Mouse (Mus musculus): Measurements from ENCODE around the gene Tnpo1. TPM values are rescaled to one million over a fixed set of nuclear protein-coding genes. Genes with fewer than 3 reads are reported as not detected.

Tnpo1 gene
- polyA plus RNA-seq (2014; fragmentation: Nextera tagmentation; extraction: Ambion mirVana) = 74.6 and 75.1 TPM in 2 replicates

DNA sequence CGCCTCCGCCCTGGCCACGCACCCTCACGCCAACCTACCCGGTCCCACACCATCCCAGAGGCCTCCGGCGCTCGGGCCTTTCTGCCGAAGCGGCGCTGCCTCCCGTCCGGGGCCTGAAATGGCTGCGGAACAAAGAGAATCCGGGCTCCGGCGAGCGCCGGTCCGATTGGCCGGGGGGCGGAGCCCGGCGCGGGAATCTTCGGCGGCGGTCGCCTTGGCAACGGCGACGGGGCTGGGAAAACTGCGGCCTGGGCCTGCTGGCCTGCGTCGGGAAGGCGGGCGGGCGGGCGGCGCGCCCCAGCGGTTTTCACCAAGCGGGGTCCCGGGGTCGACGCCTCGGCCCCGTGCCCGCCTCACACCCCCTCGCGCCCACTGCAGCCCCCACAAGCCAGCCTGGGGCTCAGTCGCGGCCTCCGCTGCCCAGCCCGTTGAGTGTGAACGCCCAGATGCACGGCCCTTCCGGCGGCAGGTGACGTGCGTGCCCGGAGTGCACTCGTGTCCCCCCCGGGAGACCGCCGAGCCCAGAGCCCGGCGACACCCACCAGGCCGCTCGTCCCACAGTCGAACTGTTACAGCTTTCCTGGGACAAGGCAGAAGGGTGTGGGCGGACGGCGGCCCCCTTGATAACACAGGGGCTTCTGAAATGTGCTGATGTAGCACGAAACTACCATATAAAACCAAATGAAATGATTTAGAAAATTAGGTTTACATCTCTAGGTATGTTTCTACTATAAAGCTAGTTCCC, at the start of gene Tnpo1:
Gene Tnpo1, minus strand, starts transcription at position 172 of the 745 bp plus-strand sequence.
- peak within 1 kb of the TSS; percentile 99 for H3K27ac ChIP-seq (ENCODE audit: low read length)
- H3K27me3 ChIP-seq (ENCODE audit: control insufficient read depth, insufficient read depth, low read length) = no peaks in the 10 kb centered on the region
- H3K9ac ChIP-seq (replicated peaks; ENCODE audit: low read depth, low read length) = peak within 1 kb of the TSS; percentile 100
- WGBS = under 1% methylated on average over 59 of the region's 75 CpGs
- peak within 1 kb of the TSS; percentile 100 for H3K4me3 ChIP-seq (ENCODE audit: low read depth, low read length)
- H3K4me2 ChIP-seq (replicated peaks; ENCODE audit: low read depth, low read length) = peak within 1 kb of the TSS; percentile 89
- H3K9me3 ChIP-seq (ENCODE audit: control insufficient read depth, low read depth, low read length) = no peaks in the 10 kb centered on the region
- H3K4me1 ChIP-seq (ENCODE audit: control insufficient read depth, insufficient read depth, low read length) = 0 out of 2 replicates have a peak, but pooled peaks cover 6% of the 10 kb centered on the region
- peak; percentile 94 for ATAC-seq (ENCODE audit: insufficient number of reproducible peaks, insufficient read depth, low FRiP score, low read depth)
- H3K36me3 ChIP-seq (ENCODE audit: control insufficient read depth, insufficient read depth, low read length) = no peaks in the 10 kb centered on the region; the same call in 1 of the 2 replicates

- Histone ChIP-seq H3K9me3 (ENCODE audit: control insufficient read depth, low read depth, low read length) (no peaks in the 10 kb centered on the region), H3K36me3 (ENCODE audit: control insufficient read depth, insufficient read depth, low read length) (no peaks in the 10 kb centered on the region), H3K4me1 (ENCODE audit: control insufficient read depth, insufficient read depth, low read length) (no peaks in the 10 kb centered on the region), H3K4me3 (ENCODE audit: low read depth, low read length) (no peak overlapping the region), H3K4me2 (replicated peaks; ENCODE audit: low read depth, low read length) (no peak overlapping the region), H3K27me3 (ENCODE audit: control insufficient read depth, insufficient read depth, low read length) (no peaks in the 10 kb centered on the region), H3K9ac (replicated peaks; ENCODE audit: low read depth, low read length) (no peak overlapping the region), H3K27ac (ENCODE audit: low read length) (no peak overlapping the region)
- 71% methylated on average over 3 of the region's 3 CpGs for WGBS
- ATAC-seq (ENCODE audit: insufficient number of reproducible peaks, insufficient read depth, low FRiP score, low read depth) = no peak
Measured at GRCm38 (mm10) chr13:98972090-98972489, 45.9 kb upstream of the Tnpo1 start.

GRCm38 (mm10) chr13:98971641-98972040, 45.5 kb upstream of the Tnpo1 start:
- H3K27ac ChIP-seq (ENCODE audit: low read length) = no peak overlapping the region
- no peak for ATAC-seq (ENCODE audit: insufficient number of reproducible peaks, insufficient read depth, low FRiP score, low read depth)
- no peak overlapping the region for H3K4me3 ChIP-seq (ENCODE audit: low read depth, low read length)
- H3K4me2 ChIP-seq (replicated peaks; ENCODE audit: low read depth, low read length) = no peak overlapping the region
- no peaks in the 10 kb centered on the region for H3K27me3 ChIP-seq (ENCODE audit: control insufficient read depth, insufficient read depth, low read length)
- H3K4me1 ChIP-seq (ENCODE audit: control insufficient read depth, insufficient read depth, low read length) = no peaks in the 10 kb centered on the region
- no peaks in the 10 kb centered on the region for H3K9me3 ChIP-seq (ENCODE audit: control insufficient read depth, low read depth, low read length)
- no peak overlapping the region for H3K9ac ChIP-seq (replicated peaks; ENCODE audit: low read depth, low read length)
- H3K36me3 ChIP-seq (ENCODE audit: control insufficient read depth, insufficient read depth, low read length) = no peaks in the 10 kb centered on the region
- WGBS = 48% methylated on average over 5 of the region's 5 CpGs

GRCm38 (mm10) chr13:98968517-98968916, 42.3 kb upstream of the Tnpo1 start:
- no peak overlapping the region for H3K4me2 ChIP-seq (replicated peaks; ENCODE audit: low read depth, low read length)
- no peaks in the 10 kb centered on the region for H3K36me3 ChIP-seq (ENCODE audit: control insufficient read depth, insufficient read depth, low read length)
- H3K4me1 ChIP-seq (ENCODE audit: control insufficient read depth, insufficient read depth, low read length) = no peaks in the 10 kb centered on the region
- ATAC-seq (ENCODE audit: insufficient number of reproducible peaks, insufficient read depth, low FRiP score, low read depth) = no peak
- H3K9me3 ChIP-seq (ENCODE audit: control insufficient read depth, low read depth, low read length) = no peaks in the 10 kb centered on the region
- no peak overlapping the region for H3K27ac ChIP-seq (ENCODE audit: low read length)
- H3K27me3 ChIP-seq (ENCODE audit: control insufficient read depth, insufficient read depth, low read length) = no peaks in the 10 kb centered on the region
- 63% methylated on average over 4 of the region's 4 CpGs for WGBS
- H3K9ac ChIP-seq (replicated peaks; ENCODE audit: low read depth, low read length) = no peak overlapping the region
- no peak overlapping the region for H3K4me3 ChIP-seq (ENCODE audit: low read depth, low read length)

DNA sequence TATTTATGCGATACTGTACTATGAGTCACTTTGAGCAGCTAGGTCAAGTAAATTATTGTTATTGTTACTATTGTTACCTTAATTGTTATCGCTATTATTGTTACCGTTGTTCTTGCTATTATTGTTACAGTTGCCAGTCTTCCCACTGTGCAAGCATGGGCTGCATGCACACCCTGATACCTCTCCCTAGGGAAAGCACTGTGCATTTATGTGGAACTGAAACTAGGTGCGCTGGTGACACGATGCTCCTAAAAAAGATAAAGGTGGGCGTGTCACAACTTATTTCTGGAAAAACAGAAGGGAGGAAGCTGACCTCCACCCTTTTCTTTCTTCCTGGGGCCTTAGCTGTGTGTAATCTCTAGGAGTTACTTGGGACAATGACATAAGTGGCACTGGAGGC, 41.8 kb upstream of the Tnpo1 start:
- H3K4me2 ChIP-seq (replicated peaks; ENCODE audit: low read depth, low read length) = no peak overlapping the region
- no peaks in the 10 kb centered on the region for H3K9me3 ChIP-seq (ENCODE audit: control insufficient read depth, low read depth, low read length)
- no peak overlapping the region for H3K9ac ChIP-seq (replicated peaks; ENCODE audit: low read depth, low read length)
- H3K4me1 ChIP-seq (ENCODE audit: control insufficient read depth, insufficient read depth, low read length) = no peaks in the 10 kb centered on the region
- H3K4me3 ChIP-seq (ENCODE audit: low read depth, low read length) = no peak overlapping the region
- no peaks in the 10 kb centered on the region for H3K27me3 ChIP-seq (ENCODE audit: control insufficient read depth, insufficient read depth, low read length)
- WGBS = 83% methylated on average over 6 of the region's 6 CpGs
- H3K27ac ChIP-seq (ENCODE audit: low read length) = no peak overlapping the region
- H3K36me3 ChIP-seq (ENCODE audit: control insufficient read depth, insufficient read depth, low read length) = no peaks in the 10 kb centered on the region
- ATAC-seq (ENCODE audit: insufficient number of reproducible peaks, insufficient read depth, low FRiP score, low read depth) = no peak

- no peaks in the 10 kb centered on the region for H3K27me3 ChIP-seq (ENCODE audit: control insufficient read depth, insufficient read depth, low read length)
- H3K9ac ChIP-seq (replicated peaks; ENCODE audit: low read depth, low read length) = no peak overlapping the region
- H3K27ac ChIP-seq (ENCODE audit: low read length) = no peak overlapping the region
- no peak overlapping the region for H3K4me3 ChIP-seq (ENCODE audit: low read depth, low read length)
- no peak overlapping the region for H3K4me2 ChIP-seq (replicated peaks; ENCODE audit: low read depth, low read length)
- H3K4me1 ChIP-seq (ENCODE audit: control insufficient read depth, insufficient read depth, low read length) = no peaks in the 10 kb centered on the region
- no peaks in the 10 kb centered on the region for H3K9me3 ChIP-seq (ENCODE audit: control insufficient read depth, low read depth, low read length)
- 89% methylated on average over 5 of the region's 5 CpGs for WGBS
- no peaks in the 10 kb centered on the region for H3K36me3 ChIP-seq (ENCODE audit: control insufficient read depth, insufficient read depth, low read length)
- ATAC-seq (ENCODE audit: insufficient number of reproducible peaks, insufficient read depth, low FRiP score, low read depth) = no peak
Measured at GRCm38 (mm10) chr13:98966583-98966982, 40.4 kb upstream of the Tnpo1 start.

DNA sequence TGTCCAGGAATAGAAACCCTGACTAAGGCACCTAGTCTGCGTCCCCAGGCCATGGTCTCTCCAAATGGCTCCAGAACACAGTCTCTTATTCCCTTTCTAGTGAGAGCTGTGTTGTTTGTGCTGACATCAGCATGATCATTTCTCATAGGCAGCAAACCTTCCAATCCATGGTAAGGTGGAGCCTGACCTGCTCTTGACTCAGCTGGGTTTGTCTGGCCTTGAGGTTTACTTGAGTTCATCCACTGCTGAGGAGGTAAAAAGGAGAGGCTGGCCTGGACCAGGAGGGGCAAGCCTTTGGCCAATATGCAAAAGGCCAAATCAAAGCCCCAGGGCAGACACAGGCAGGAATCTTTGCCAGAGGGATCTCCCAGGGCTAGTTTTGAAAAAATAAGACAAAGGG, 37.4 kb upstream of the Tnpo1 start:
- H3K36me3 ChIP-seq (ENCODE audit: control insufficient read depth, insufficient read depth, low read length) = no peaks in the 10 kb centered on the region
- no peak overlapping the region for H3K4me2 ChIP-seq (replicated peaks; ENCODE audit: low read depth, low read length)
- no peaks in the 10 kb centered on the region for H3K9me3 ChIP-seq (ENCODE audit: control insufficient read depth, low read depth, low read length)
- H3K27me3 ChIP-seq (ENCODE audit: control insufficient read depth, insufficient read depth, low read length) = no peaks in the 10 kb centered on the region
- WGBS = 90% methylated on average over 1 of the region's 1 CpGs
- no peak for ATAC-seq (ENCODE audit: insufficient number of reproducible peaks, insufficient read depth, low FRiP score, low read depth)
- H3K27ac ChIP-seq (ENCODE audit: low read length) = no peak overlapping the region
- H3K4me3 ChIP-seq (ENCODE audit: low read depth, low read length) = no peak overlapping the region
- H3K4me1 ChIP-seq (ENCODE audit: control insufficient read depth, insufficient read depth, low read length) = no peaks in the 10 kb centered on the region
- H3K9ac ChIP-seq (replicated peaks; ENCODE audit: low read depth, low read length) = no peak overlapping the region

DNA sequence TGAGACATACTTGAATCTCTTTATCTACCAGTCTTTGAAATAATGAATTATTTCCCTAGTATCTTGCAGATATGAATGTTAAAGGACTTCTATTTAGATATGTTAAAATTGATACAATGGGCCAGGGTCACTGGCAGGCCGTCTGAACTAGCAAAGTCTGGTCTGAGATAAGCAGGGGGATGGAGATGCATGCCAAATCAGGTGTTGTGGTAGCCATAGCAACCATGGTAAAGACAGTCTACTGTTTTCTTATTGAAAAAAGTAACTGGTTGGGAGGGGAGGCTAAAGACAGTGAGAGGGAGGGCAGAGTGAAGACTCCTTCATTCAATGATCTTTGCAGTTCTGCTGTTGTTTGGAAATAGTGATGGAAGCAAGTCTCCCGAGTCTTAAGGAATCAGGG, 32.0 kb upstream of the Tnpo1 start:
- Histone ChIP-seq H3K4me1 (ENCODE audit: control insufficient read depth, insufficient read depth, low read length) (peaks cover 4% of the 10 kb centered on the region; the same call in 1 of the 2 replicates), H3K9me3 (ENCODE audit: control insufficient read depth, low read depth, low read length) (no peaks in the 10 kb centered on the region), H3K36me3 (ENCODE audit: control insufficient read depth, insufficient read depth, low read length) (no peaks in the 10 kb centered on the region), H3K4me3 (ENCODE audit: low read depth, low read length) (no peak overlapping the region), H3K4me2 (replicated peaks; ENCODE audit: low read depth, low read length) (no peak overlapping the region), H3K27me3 (ENCODE audit: control insufficient read depth, insufficient read depth, low read length) (no peaks in the 10 kb centered on the region), H3K9ac (replicated peaks; ENCODE audit: low read depth, low read length) (no peak overlapping the region), H3K27ac (ENCODE audit: low read length) (no peak overlapping the region)
- ATAC-seq (ENCODE audit: insufficient number of reproducible peaks, insufficient read depth, low FRiP score, low read depth) = no peak
- 45% methylated on average over 2 of the region's 2 CpGs for WGBS

- no peaks in the 10 kb centered on the region for H3K9me3 ChIP-seq (ENCODE audit: control insufficient read depth, low read depth, low read length)
- peaks cover 4% of the 10 kb centered on the region; the same call in 1 of the 2 replicates for H3K4me1 ChIP-seq (ENCODE audit: control insufficient read depth, insufficient read depth, low read length)
- H3K27me3 ChIP-seq (ENCODE audit: control insufficient read depth, insufficient read depth, low read length) = no peaks in the 10 kb centered on the region
- no peak overlapping the region for H3K4me3 ChIP-seq (ENCODE audit: low read depth, low read length)
- no peak overlapping the region for H3K27ac ChIP-seq (ENCODE audit: low read length)
- 85% methylated on average over 2 of the region's 2 CpGs for WGBS
- ATAC-seq (ENCODE audit: insufficient number of reproducible peaks, insufficient read depth, low FRiP score, low read depth) = no peak
- H3K36me3 ChIP-seq (ENCODE audit: control insufficient read depth, insufficient read depth, low read length) = no peaks in the 10 kb centered on the region
- no peak overlapping the region for H3K4me2 ChIP-seq (replicated peaks; ENCODE audit: low read depth, low read length)
- no peak overlapping the region for H3K9ac ChIP-seq (replicated peaks; ENCODE audit: low read depth, low read length)
Measured at GRCm38 (mm10) chr13:98956209-98956608, 30.0 kb upstream of the Tnpo1 start.

Data from stomach, embryonic 14.5 days (tissue).